Mouse (Mus musculus) MEL (cell line): ENCODE results near the gene Chrna9.

Experiments
- CTCF ChIP-seq, 3 experiments: IDR thresholded peaks in 2 of 3; conservative IDR thresholded peaks in 1 of 3; 2 replicates each; pipeline ENCODE4 v1.5.1; 2011 to 2012; ENCODE audit warnings: low read length in 3 of 3, low read depth in 2 of 3, mild to moderate bottlenecking in 2 of 3, improper control_type of control experiment in 1 of 3, inconsistent platforms in 1 of 3, mixed read lengths in 1 of 3, moderate library complexity in 1 of 3; ENCODE audit not compliant: control insufficient read depth in 1 of 3, insufficient read depth in 1 of 3, poor library complexity in 1 of 3, severe bottlenecking in 1 of 3
- EP300 ChIP-seq, 2 experiments: IDR thresholded peaks; 2 replicates each; pipeline ENCODE4 v1.6.1; 2011; ENCODE audit warnings: improper control_type of control experiment in 2 of 2, low read length in 2 of 2, low read depth in 1 of 2, mild to moderate bottlenecking in 1 of 2
- MAFK ChIP-seq: IDR thresholded peaks from 2 replicates; pipeline ENCODE4 v1.6.1; 2011; ENCODE audit warnings: low read depth, mild to moderate bottlenecking, low read length, improper control_type of control experiment, borderline replicate concordance
- MAZ ChIP-seq: IDR thresholded peaks from 2 replicates; pipeline ENCODE4 v1.6.1; 2012; ENCODE audit warnings: low read depth, mild to moderate bottlenecking, inconsistent platforms, low read length, improper control_type of control experiment
- MYC ChIP-seq: IDR thresholded peaks from 2 replicates; pipeline ENCODE4 v1.6.1; 2011; ENCODE audit warnings: low read depth, mild to moderate bottlenecking, low read length, improper control_type of control experiment, moderate library complexity
- POLR2A ChIP-seq, 2 experiments: IDR thresholded peaks; 2 replicates each; pipeline ENCODE4 v1.6.1; 2011 to 2012; ENCODE audit warnings: low read length in 2 of 2, mild to moderate bottlenecking in 2 of 2, control low read depth in 1 of 2, improper control_type of control experiment in 1 of 2, low read depth in 1 of 2, moderate library complexity in 1 of 2; ENCODE audit not compliant: control insufficient read depth in 1 of 2, insufficient read depth in 1 of 2, poor library complexity in 1 of 2
- TAL1 ChIP-seq: IDR thresholded peaks from 2 replicates; pipeline ENCODE4 v1.6.1; 2012; ENCODE audit warnings: mild to moderate bottlenecking, inconsistent platforms, low read length, moderate library complexity, mixed read lengths
- ZMIZ1 ChIP-seq: IDR thresholded peaks from 2 replicates; pipeline ENCODE4 v1.6.1; 2012; ENCODE audit warnings: low read depth, mild to moderate bottlenecking, inconsistent platforms, low read length, improper control_type of control experiment, moderate library complexity

GRCm38 (mm10) chr5:66004134-66004925, 69.6 kb downstream of the Chrna9 start, which contains the start of gene 9130230L23Rik:
- no peak for TF ChIP-seq TAL1
- no peak for TF ChIP-seq CTCF (IDR thresholded peaks at IDR 0.05 in 2 of 3, conservative IDR thresholded peaks at IDR 0.05 in 1 of 3; ENCODE audit: control insufficient read depth in 1 of 3, insufficient read depth in 1 of 3, low read depth in 2 of 3, low read length in 3 of 3, poor library complexity in 1 of 3, severe bottlenecking in 1 of 3)
- no peak for TF ChIP-seq MYC
- no peak for TF ChIP-seq EP300 (IDR thresholded peaks at IDR 0.05; ENCODE audit: low read depth in 1 of 2, low read length in 2 of 2)
- TF ChIP-seq POLR2A (IDR thresholded peaks at IDR 0.05; ENCODE audit: control insufficient read depth in 1 of 2, insufficient read depth in 1 of 2, low read depth in 1 of 2, low read length in 2 of 2, poor library complexity in 1 of 2) = no peak
- no peak for TF ChIP-seq ZMIZ1
- no peak for TF ChIP-seq MAZ
- TF ChIP-seq MAFK = no peak
